Mouse (Mus musculus) MEL (cell line): Measurements from ENCODE around the gene Vti1a. TPM values are rescaled to one million over a fixed set of nuclear protein-coding genes. Genes with fewer than 3 reads are reported as not detected.

Experiments
- DNase-seq: peaks from one replicate; pipeline ENCODE4 v3.0.0; 2011; ENCODE audit warnings: low read depth, low spot score
- H3K27ac ChIP-seq: 2 replicates; pipeline ENCODE4 v1.5.1; 2012; ENCODE audit warnings: low read depth, mild to moderate bottlenecking, control low read depth, low read length, moderate library complexity; ENCODE audit not compliant: control insufficient read depth
- H3K27me3 ChIP-seq, 2 experiments: fragments of 150-350 bp in 1 of 2; sonication (generic) in 1 of 2; 2 replicates each; pipeline ENCODE4 v1.6.1; 2012; ENCODE audit warnings: low read length in 2 of 2, mild to moderate bottlenecking in 2 of 2, improper control_type of control experiment in 1 of 2, moderate library complexity in 1 of 2; ENCODE audit not compliant: insufficient read depth in 2 of 2, control insufficient read depth in 1 of 2
- H3K36me3 ChIP-seq, 2 experiments: 2 replicates each; pipeline ENCODE4 v1.6.1; 2012 to 2014; ENCODE audit warnings: low read length in 2 of 2, improper control_type of control experiment in 1 of 2, inconsistent platforms in 1 of 2, mild to moderate bottlenecking in 1 of 2; ENCODE audit not compliant: insufficient read depth in 2 of 2, control insufficient read depth in 1 of 2
- H3K4me1 ChIP-seq, 2 experiments: fragments of 150-350 bp in 1 of 2; sonication (generic) in 1 of 2; 2 replicates each; pipeline ENCODE4 v1.6.1; 2012; ENCODE audit warnings: low read length in 2 of 2, improper control_type of control experiment in 1 of 2, mild to moderate bottlenecking in 1 of 2; ENCODE audit not compliant: insufficient read depth in 2 of 2, control insufficient read depth in 1 of 2
- H3K4me3 ChIP-seq, 2 experiments: fragments of 150-350 bp in 1 of 2; sonication (generic) in 1 of 2; 2 replicates each; pipeline ENCODE4 v1.5.1; 2012; ENCODE audit warnings: low read depth in 2 of 2, low read length in 2 of 2, mild to moderate bottlenecking in 2 of 2, moderate library complexity in 2 of 2, control low read depth in 1 of 2, improper control_type of control experiment in 1 of 2; ENCODE audit not compliant: control insufficient read depth in 1 of 2, insufficient read depth in 1 of 2
- H3K79me2 ChIP-seq: 2 replicates; pipeline ENCODE4 v1.6.1; 2012; ENCODE audit warnings: mild to moderate bottlenecking, low read length, moderate library complexity; ENCODE audit not compliant: control insufficient read depth, poor library complexity, insufficient read depth
- H3K9ac ChIP-seq: 2 replicates; pipeline ENCODE4 v1.6.1; 2012; ENCODE audit warnings: low read depth, mild to moderate bottlenecking, control low read depth, low read length, moderate library complexity; ENCODE audit not compliant: control insufficient read depth, poor library complexity, severe bottlenecking
- H3K9me3 ChIP-seq: fragments of 150-350 bp; sonication (generic); replicated peaks from 2 replicates; pipeline ENCODE4 v1.6.1; 2012; ENCODE audit warnings: mild to moderate bottlenecking, low read length, improper control_type of control experiment, moderate library complexity; ENCODE audit not compliant: insufficient read depth
- E2F4 ChIP-seq: IDR thresholded peaks from 2 replicates; pipeline ENCODE4 v1.6.1; 2011; ENCODE audit warnings: low read depth, low read length, improper control_type of control experiment, borderline replicate concordance
- GABPA ChIP-seq: IDR thresholded peaks from 2 replicates; pipeline ENCODE4 v1.6.1; 2012; ENCODE audit warnings: low read depth, mild to moderate bottlenecking, inconsistent platforms, low read length, improper control_type of control experiment, moderate library complexity
- MAFK ChIP-seq: IDR thresholded peaks from 2 replicates; pipeline ENCODE4 v1.6.1; 2011; ENCODE audit warnings: low read depth, mild to moderate bottlenecking, low read length, improper control_type of control experiment, borderline replicate concordance
- MAX ChIP-seq: IDR thresholded peaks from 2 replicates; pipeline ENCODE4 v1.6.1; 2011; ENCODE audit warnings: low read length, improper control_type of control experiment
- MAZ ChIP-seq: IDR thresholded peaks from 2 replicates; pipeline ENCODE4 v1.6.1; 2012; ENCODE audit warnings: low read depth, mild to moderate bottlenecking, inconsistent platforms, low read length, improper control_type of control experiment
- MEF2A ChIP-seq: IDR thresholded peaks from 2 replicates; pipeline ENCODE4 v1.6.1; 2014; ENCODE audit warnings: low read depth, mild to moderate bottlenecking, inconsistent platforms, low read length, improper control_type of control experiment; ENCODE audit not compliant: poor library complexity, insufficient replicate concordance, severe bottlenecking; ENCODE audit errors: extremely low read depth
- MYC ChIP-seq: IDR thresholded peaks from 2 replicates; pipeline ENCODE4 v1.6.1; 2011; ENCODE audit warnings: low read depth, mild to moderate bottlenecking, low read length, improper control_type of control experiment, moderate library complexity
- NELFE ChIP-seq: IDR thresholded peaks from 2 replicates; pipeline ENCODE4 v1.6.1; 2011; ENCODE audit warnings: low read depth, low read length, improper control_type of control experiment
- POLR2A ChIP-seq, 2 experiments: IDR thresholded peaks; 2 replicates each; pipeline ENCODE4 v1.6.1; 2011 to 2012; ENCODE audit warnings: low read length in 2 of 2, mild to moderate bottlenecking in 2 of 2, control low read depth in 1 of 2, improper control_type of control experiment in 1 of 2, low read depth in 1 of 2, moderate library complexity in 1 of 2; ENCODE audit not compliant: control insufficient read depth in 1 of 2, insufficient read depth in 1 of 2, poor library complexity in 1 of 2
- POLR2AphosphoS5 ChIP-seq: IDR thresholded peaks from 2 replicates; pipeline ENCODE4 v1.6.1; 2012; ENCODE audit warnings: low read depth, borderline replicate concordance, mild to moderate bottlenecking, inconsistent platforms, low read length, moderate library complexity, mixed read lengths
- SMC3 ChIP-seq: IDR thresholded peaks from 2 replicates; pipeline ENCODE4 v1.6.1; 2011; ENCODE audit warnings: low read depth, low read length, improper control_type of control experiment
- TBP ChIP-seq: IDR thresholded peaks from 2 replicates; pipeline ENCODE4 v1.8.0; 2011; ENCODE audit warnings: low read depth, low read length, improper control_type of control experiment
- TCF12 ChIP-seq: IDR thresholded peaks from 2 replicates; pipeline ENCODE4 v1.6.1; 2014; ENCODE audit warnings: low read depth, mild to moderate bottlenecking, inconsistent platforms, low read length, improper control_type of control experiment, moderate library complexity
- USF2 ChIP-seq, 2 experiments: IDR thresholded peaks; 2 replicates each; pipeline ENCODE4 v1.6.1; 2011 to 2012; ENCODE audit warnings: improper control_type of control experiment in 2 of 2, low read length in 2 of 2, borderline replicate concordance in 1 of 2, inconsistent platforms in 1 of 2, low read depth in 1 of 2, mild to moderate bottlenecking in 1 of 2; ENCODE audit not compliant: insufficient read depth in 1 of 2
- ZC3H11A ChIP-seq: IDR thresholded peaks from 2 replicates; pipeline ENCODE4 v1.6.1; 2012; ENCODE audit warnings: low read depth, mild to moderate bottlenecking, inconsistent platforms, low read length, improper control_type of control experiment
- ZMIZ1 ChIP-seq: IDR thresholded peaks from 2 replicates; pipeline ENCODE4 v1.6.1; 2012; ENCODE audit warnings: low read depth, mild to moderate bottlenecking, inconsistent platforms, low read length, improper control_type of control experiment, moderate library complexity
- ZNF384 ChIP-seq: IDR thresholded peaks from 2 replicates; pipeline ENCODE4 v1.6.1; 2012; ENCODE audit warnings: low read depth, mild to moderate bottlenecking, inconsistent platforms, low read length, improper control_type of control experiment
- polyA plus RNA-seq, 2 experiments: library from polyadenylated mRNA; stranded (reverse) in 1 of 2; unstranded in 1 of 2; fragments of >175 nt in 1 of 2; fragments of >200 nt in 1 of 2; gene quantifications; 2 replicates each; pipeline versions ENCODE4 v1.2.1 to v1.2.4; 2012; ENCODE audit warnings: low replicate concordance in 2 of 2, low read depth in 1 of 2; ENCODE audit not compliant: insufficient read length in 2 of 2, insufficient read depth in 1 of 2, missing spikeins in 1 of 2
- total RNA-seq: library from RNA; depleted of rRNA; stranded (reverse); fragments of 300-350 nt; gene quantifications from 2 replicates; pipeline ENCODE4 v1.2.3, GENCODE M21; 2012

The Vti1a gene
- total and polyA plus RNA-seq, 3 experiments = 37.2 to 119 (median 42.8) TPM

GRCm38 (mm10) chr19:55508239-55508638 is 192.1 kb downstream of the Vti1a start:
- Histone ChIP-seq H3K4me1 (no peaks in the 10 kb centered on the region), H3K9me3 (no peaks in the 10 kb centered on the region), H3K9ac (no peak overlapping the region), H3K27me3 (no peaks in the 10 kb centered on the region), H3K79me2 (no peaks in the 10 kb centered on the region), H3K4me3 (no peak overlapping the region), H3K36me3 (no peaks in the 10 kb centered on the region), H3K27ac (no peak overlapping the region)
- TF ChIP-seq TBP = no peak
- TF ChIP-seq POLR2A (IDR thresholded peaks at IDR 0.05; ENCODE audit: control insufficient read depth in 1 of 2, insufficient read depth in 1 of 2, low read depth in 1 of 2, low read length in 2 of 2, poor library complexity in 1 of 2) = no peak
- TF ChIP-seq GABPA = no peak
- no peak for DNase-seq

- no peaks in the 10 kb centered on the region for H3K79me2 ChIP-seq
- TF ChIP-seq USF2 (IDR thresholded peaks at IDR 0.05; ENCODE audit: borderline replicate concordance in 1 of 2, insufficient read depth in 1 of 2, low read depth in 1 of 2, low read length in 2 of 2) (no peak), ZNF384 (peak; percentile 14; the same call in 1 of the 2 replicates)
- no peak overlapping the region for H3K27ac ChIP-seq
- no peaks in the 10 kb centered on the region for H3K4me1 ChIP-seq
- no peak for DNase-seq
- H3K36me3 ChIP-seq = no peaks in the 10 kb centered on the region
- no peak overlapping the region for H3K4me3 ChIP-seq
- no peaks in the 10 kb centered on the region for H3K27me3 ChIP-seq
- no peaks in the 10 kb centered on the region for H3K9me3 ChIP-seq
- no peak overlapping the region for H3K9ac ChIP-seq
These were observed 192.9 kb downstream of the Vti1a start for GRCm38 (mm10) chr19:55508965-55509364.

GRCm38 (mm10) chr19:55509618-55510017 is 193.5 kb downstream of the Vti1a start:
- no peaks in the 10 kb centered on the region for H3K79me2 ChIP-seq
- no peaks in the 10 kb centered on the region for H3K27me3 ChIP-seq
- H3K36me3 ChIP-seq = no peaks in the 10 kb centered on the region
- no peak overlapping the region for H3K9ac ChIP-seq
- TF ChIP-seq ZMIZ1 (no peak), TCF12 (no peak), MYC (no peak), MEF2A (no peak), POLR2AphosphoS5 (no peak), GABPA (no peak), E2F4 (no peak), MAZ (no peak), SMC3 (no peak), ZC3H11A (no peak), MAFK (no peak), MAX (no peak), NELFE (no peak)
- H3K4me1 ChIP-seq = no peaks in the 10 kb centered on the region
- H3K4me3 ChIP-seq = no peak overlapping the region
- DNase-seq = no peak
- H3K9me3 ChIP-seq = no peaks in the 10 kb centered on the region
- no peak overlapping the region for H3K27ac ChIP-seq
